Mouse (Mus musculus): ENCODE measurements at regions not wholly inside any gene's neighbourhood (a gene's known extent, or its start where the extent isn't known, plus 50 kb on each side); places are given as distances from the start of the nearest gene placed in this dataset.

DNA sequence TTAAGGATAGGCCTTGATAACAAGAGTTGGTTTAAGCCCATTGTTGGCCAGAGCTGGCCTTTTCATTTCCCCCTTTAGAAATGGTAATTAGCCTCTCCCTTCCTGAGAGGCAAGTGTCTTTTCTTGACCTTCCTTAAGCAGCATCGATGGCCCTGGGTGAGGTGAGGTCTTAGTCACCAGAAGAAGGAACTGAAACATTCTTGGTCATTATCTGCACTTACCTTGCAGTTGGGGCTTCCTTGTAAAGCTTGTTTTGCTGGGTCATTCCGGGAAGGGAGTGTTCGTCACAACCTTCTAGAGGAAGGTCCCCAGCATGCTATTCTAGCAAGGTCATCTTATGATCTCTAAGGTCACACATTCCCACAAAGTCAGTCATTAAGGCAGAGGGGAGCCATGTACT is 322.6 kb upstream of the Meis1 start:
- no peak for TF ChIP-seq CTCF (IDR thresholded peaks at IDR 0.05; ENCODE audit: borderline replicate concordance, extremely low read depth, insufficient read depth, insufficient read length)
- no peak for TF ChIP-seq POLR2A (IDR thresholded peaks at IDR 0.05; ENCODE audit: borderline replicate concordance, extremely low read depth, insufficient read depth, insufficient read length, poor library complexity, severe bottlenecking)

All from brain, embryonic 14.5 days (tissue).